Mouse (Mus musculus) intestine, postnatal 0 days (tissue): ENCODE data around the gene Crtc1. TPM values are rescaled to one million over a fixed set of nuclear protein-coding genes. Genes with fewer than 3 reads are reported as not detected.

Experiments used
- ATAC-seq: fragments of 200-750 bp; cut with Nextera tagmentation; 2 replicates; pipeline ENCODE4 v1.8.0; 2017; ENCODE audit warnings: mild to moderate bottlenecking, moderate TSS enrichment, moderate library complexity
- H3K27ac ChIP-seq: fragments of 300-500 bp; sonication (generic); 2 replicates; pipeline ENCODE4 v1.5.1; 2014; ENCODE audit warnings: mild to moderate bottlenecking, low read depth, low read length, moderate library complexity
- H3K27me3 ChIP-seq: fragments of 300-500 bp; sonication (generic); replicated peaks from 2 replicates; pipeline ENCODE4 v1.6.1; 2014; ENCODE audit warnings: low read length, mixed read lengths; ENCODE audit not compliant: control insufficient read depth, insufficient read depth
- H3K36me3 ChIP-seq: fragments of 300-500 bp; sonication (generic); 2 replicates; pipeline ENCODE4 v1.6.1; 2014; ENCODE audit warnings: mild to moderate bottlenecking, moderate library complexity; ENCODE audit not compliant: control insufficient read depth, insufficient read depth
- H3K4me1 ChIP-seq: fragments of 300-500 bp; sonication (generic); replicated peaks from 2 replicates; pipeline ENCODE4 v1.6.1; 2014; ENCODE audit warnings: antibody characterized with exemption, low read length, mixed read lengths; ENCODE audit not compliant: control insufficient read depth, insufficient read depth
- H3K4me2 ChIP-seq: fragments of 300-500 bp; sonication (generic); replicated peaks from 2 replicates; pipeline ENCODE4 v1.6.1; 2014; ENCODE audit warnings: low read depth, mild to moderate bottlenecking, moderate library complexity
- H3K4me3 ChIP-seq: fragments of 300-500 bp; sonication (generic); 2 replicates; pipeline ENCODE4 v1.5.1; 2014; ENCODE audit warnings: low read depth, low read length
- H3K9ac ChIP-seq: fragments of 300-500 bp; sonication (generic); 2 replicates; pipeline ENCODE4 v1.6.1; 2014; ENCODE audit warnings: mild to moderate bottlenecking, low read depth, low read length
- H3K9me3 ChIP-seq: fragments of 300-500 bp; sonication (generic); 2 replicates; pipeline ENCODE4 v1.6.1; 2016; ENCODE audit warnings: mixed run types; ENCODE audit not compliant: control insufficient read depth
- CTCF ChIP-seq: sonication (generic); IDR thresholded peaks from 2 replicates; pipeline ENCODE4 v1.5.1; 2016; ENCODE audit warnings: low read depth, mild to moderate bottlenecking, control low read depth, antibody characterized with exemption, moderate library complexity
- WGBS: fragments of 180-500 bp; shearing (Covaris S2); extraction: QIAGEN DNeasy Blood & Tissue Kit; methylation state at CpG from one replicate; pipeline ENCODE4 v1.1.7; 2014; 5-methylcytosine and 5-hydroxymethylcytosine counted together
- polyA plus RNA-seq: library from polyadenylated mRNA; unstranded; fragments of >200 nt; fragmentation: Nextera tagmentation; extraction: Ambion mirVana; gene quantifications from 2 replicates; pipeline ENCODE4 v1.2.1, GENCODE M21; 2015

The Crtc1 gene
- polyA plus RNA-seq, 1 experiment from 2014 or later, result 9.2 TPM

DNA sequence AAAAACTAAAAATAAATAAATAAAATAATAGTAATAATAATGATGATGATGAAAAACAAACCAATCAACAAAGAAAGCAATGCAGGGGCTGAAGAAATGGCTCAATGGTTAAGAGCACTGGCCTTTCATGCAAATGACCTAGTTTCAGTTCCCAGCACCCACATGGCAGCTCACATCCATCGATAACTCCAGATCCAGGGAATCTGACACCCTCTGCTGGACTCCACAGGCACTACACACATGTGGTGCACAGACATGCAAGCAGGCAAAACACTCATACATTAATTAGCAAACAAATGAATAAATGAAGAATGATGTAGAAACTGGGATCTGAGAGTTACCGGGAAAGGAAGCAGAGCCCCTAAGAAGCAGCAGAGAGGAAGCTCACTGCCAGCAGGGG, 20.3 kb upstream of the Crtc1 start:
- Histone ChIP-seq H3K4me2 (no peak overlapping the region), H3K36me3 (no peaks in the 10 kb centered on the region), H3K4me3 (no peak overlapping the region), H3K4me1 (no peaks in the 10 kb centered on the region), H3K9ac (no peak overlapping the region), H3K27me3 (no peaks in the 10 kb centered on the region), H3K9me3 (no peaks in the 10 kb centered on the region), H3K27ac (no peak overlapping the region)
- no peak for ATAC-seq
- TF ChIP-seq CTCF, result peak; percentile 33
- WGBS, result 97% methylated on average over 2 of the region's 2 CpGs

GRCm38 (mm10) chr8:70458462-70458861, 19.1 kb upstream of the Crtc1 start:
- no peak for ATAC-seq
- 74% methylated on average over 3 of the region's 3 CpGs for WGBS
- H3K9me3 ChIP-seq, result no peaks in the 10 kb centered on the region
- no peak overlapping the region for H3K9ac ChIP-seq
- no peak overlapping the region for H3K27ac ChIP-seq
- H3K27me3 ChIP-seq, result no peaks in the 10 kb centered on the region
- no peak for TF ChIP-seq CTCF
- no peak overlapping the region for H3K4me2 ChIP-seq
- H3K4me1 ChIP-seq, result no peaks in the 10 kb centered on the region
- H3K4me3 ChIP-seq, result no peak overlapping the region
- no peaks in the 10 kb centered on the region for H3K36me3 ChIP-seq

- no peak for TF ChIP-seq CTCF
- no peaks in the 10 kb centered on the region for H3K36me3 ChIP-seq
- no peak overlapping the region for H3K27ac ChIP-seq
- no peak overlapping the region for H3K4me2 ChIP-seq
- H3K9ac ChIP-seq, result no peak overlapping the region
- no peaks in the 10 kb centered on the region for H3K4me1 ChIP-seq
- no peaks in the 10 kb centered on the region for H3K9me3 ChIP-seq
- no peak for ATAC-seq
- no peaks in the 10 kb centered on the region for H3K27me3 ChIP-seq
- 89% methylated on average over 6 of the region's 6 CpGs for WGBS
- H3K4me3 ChIP-seq, result no peak overlapping the region
Measured at GRCm38 (mm10) chr8:70457882-70458281, 18.5 kb upstream of the Crtc1 start.

DNA sequence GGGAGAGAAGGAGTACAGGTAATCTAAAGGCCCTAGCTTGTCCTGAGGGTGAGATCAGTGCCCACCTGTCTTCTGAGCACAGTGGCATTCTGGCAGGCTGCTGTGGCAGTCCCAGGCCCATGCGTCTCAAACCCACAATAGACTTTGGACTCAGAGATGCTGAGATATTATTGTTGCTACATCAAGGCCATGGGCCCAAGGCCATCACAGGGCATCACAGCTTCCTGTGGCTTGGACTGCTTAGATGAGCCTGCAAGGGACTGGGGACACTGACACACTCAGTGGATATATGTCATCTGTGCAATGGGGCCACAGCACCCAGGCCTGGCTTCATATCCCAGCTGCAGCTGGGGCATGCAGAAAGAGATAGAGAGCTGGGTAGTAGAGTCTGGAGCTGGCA, 17.6 kb upstream of the Crtc1 start:
- Histone ChIP-seq H3K27me3 (no peaks in the 10 kb centered on the region), H3K27ac (no peak overlapping the region), H3K4me1 (no peaks in the 10 kb centered on the region), H3K36me3 (peaks cover 5% of the 10 kb centered on the region), H3K9me3 (no peaks in the 10 kb centered on the region), H3K4me3 (no peak overlapping the region), H3K4me2 (no peak overlapping the region), H3K9ac (no peak overlapping the region)
- WGBS, result 50% methylated on average over 1 of the region's 1 CpGs
- no peak for ATAC-seq
- no peak for TF ChIP-seq CTCF

DNA sequence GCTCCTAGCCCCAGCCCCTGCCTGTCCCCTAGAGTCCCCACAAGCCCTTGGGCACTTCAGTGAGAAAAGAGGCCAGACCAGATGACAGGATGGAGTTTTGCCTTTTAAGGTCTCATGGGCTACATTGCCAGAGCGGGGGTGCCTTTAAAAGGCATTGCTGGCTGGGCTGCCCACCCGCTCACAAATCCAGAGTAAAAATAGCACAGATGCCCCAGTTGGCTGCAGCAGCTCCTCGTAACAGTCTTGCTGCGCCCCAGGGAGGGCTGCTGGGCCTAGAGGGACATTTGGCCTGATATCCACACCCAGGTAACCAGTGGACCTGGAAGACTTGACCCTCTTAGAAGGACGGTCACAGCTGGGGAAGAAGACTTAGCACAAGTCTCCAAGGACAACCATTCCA, 14.5 kb upstream of the Crtc1 start:
- no peak overlapping the region for H3K27ac ChIP-seq
- no peak for TF ChIP-seq CTCF
- H3K4me1 ChIP-seq, result no peaks in the 10 kb centered on the region
- H3K36me3 ChIP-seq, result peaks cover 24% of the 10 kb centered on the region
- no peak overlapping the region for H3K4me2 ChIP-seq
- WGBS, result 94% methylated on average over 5 of the region's 5 CpGs
- H3K27me3 ChIP-seq, result no peaks in the 10 kb centered on the region
- H3K9ac ChIP-seq, result no peak overlapping the region
- no peak overlapping the region for H3K4me3 ChIP-seq
- ATAC-seq, result no peak
- H3K9me3 ChIP-seq, result no peaks in the 10 kb centered on the region

GRCm38 (mm10) chr8:70452196-70452966, 13.0 kb upstream of the Crtc1 start:
- Histone ChIP-seq H3K9me3 (no peaks in the 10 kb centered on the region), H3K4me3 (no peak overlapping the region), H3K9ac (no peak overlapping the region), H3K4me2 (no peak overlapping the region), H3K36me3 (peaks cover 24% of the 10 kb centered on the region), H3K27ac (no peak overlapping the region), H3K4me1 (no peaks in the 10 kb centered on the region), H3K27me3 (no peaks in the 10 kb centered on the region)
- peak; percentile 10; the same call in 1 of the 2 replicates for TF ChIP-seq CTCF
- 69% methylated on average over 52 of the region's 52 CpGs for WGBS
- peak; percentile 43; the same call in 1 of the 2 replicates for ATAC-seq
